Mouse (Mus musculus): ENCODE data around the gene Acer3. TPM values are rescaled to one million over a fixed set of nuclear protein-coding genes. Genes with fewer than 3 reads are reported as not detected.

Gene Acer3
- polyA plus RNA-seq (2012; rRNA removed) = 6.2 and 8.6 TPM in 2 replicates

- DNase-seq (ENCODE audit: low read depth in 1 of 2, low spot score in 2 of 2) = no peak
- Histone ChIP-seq H3K27ac (ENCODE audit: insufficient read depth, low read length) (no peak within 1 kb of the TSS), H3K36me3 (ENCODE audit: control insufficient read depth, insufficient read depth, low read length) (no peaks in the 10 kb centered on the region), H3K27me3 (ENCODE audit: control insufficient read depth, insufficient read depth, low read length) (no peaks in the 10 kb centered on the region), H3K4me3 (ENCODE audit: extremely low read depth, insufficient read depth, insufficient read length) (no peak within 1 kb of the TSS), H3K4me1 (ENCODE audit: control insufficient read depth, insufficient read depth, insufficient read length) (no peaks in the 10 kb centered on the region)
- 78% methylated on average over 2 of the region's 2 CpGs for WGBS
- TF ChIP-seq CTCF (IDR thresholded peaks at IDR 0.05; ENCODE audit: extremely low read depth, insufficient read depth, insufficient read length, insufficient replicate concordance) = no peak
- no peak for TF ChIP-seq POLR2A (IDR thresholded peaks at IDR 0.05; ENCODE audit: low read depth, low read length)
These were observed at the start of gene Acer3 for GRCm38 (mm10) chr7:98321083-98321482. Gene Acer3 (minus strand): TSS chr7:98321208.

- no peak overlapping the region for H3K4me3 ChIP-seq (ENCODE audit: extremely low read depth, insufficient read depth, insufficient read length)
- H3K27me3 ChIP-seq (ENCODE audit: control insufficient read depth, insufficient read depth, low read length) = no peaks in the 10 kb centered on the region
- no peak overlapping the region for H3K27ac ChIP-seq (ENCODE audit: insufficient read depth, low read length)
- H3K36me3 ChIP-seq (ENCODE audit: control insufficient read depth, insufficient read depth, low read length) = no peaks in the 10 kb centered on the region
- 85% methylated on average over 10 of the region's 10 CpGs for WGBS
- TF ChIP-seq CTCF (IDR thresholded peaks at IDR 0.05; ENCODE audit: extremely low read depth, insufficient read depth, insufficient read length, insufficient replicate concordance) (no peak), POLR2A (IDR thresholded peaks at IDR 0.05; ENCODE audit: low read depth, low read length) (no peak)
- no peak for DNase-seq (ENCODE audit: low read depth in 1 of 2, low spot score in 2 of 2)
- no peaks in the 10 kb centered on the region for H3K4me1 ChIP-seq (ENCODE audit: control insufficient read depth, insufficient read depth, insufficient read length)
These were observed 48.9 kb upstream of the Acer3 start for GRCm38 (mm10) chr7:98369762-98370369.

- TF ChIP-seq CTCF (IDR thresholded peaks at IDR 0.05; ENCODE audit: extremely low read depth, insufficient read depth, insufficient read length, insufficient replicate concordance) = no peak
- no peak for TF ChIP-seq POLR2A (IDR thresholded peaks at IDR 0.05; ENCODE audit: low read depth, low read length)
- H3K4me3 ChIP-seq (ENCODE audit: extremely low read depth, insufficient read depth, insufficient read length) = 0 out of 2 replicates have a peak overlapping the region, but pooled peaks have one; percentile 33
- no peak for DNase-seq (ENCODE audit: low read depth in 1 of 2, low spot score in 2 of 2)
- H3K36me3 ChIP-seq (ENCODE audit: control insufficient read depth, insufficient read depth, low read length) = no peaks in the 10 kb centered on the region
- H3K27me3 ChIP-seq (ENCODE audit: control insufficient read depth, insufficient read depth, low read length) = peaks cover 8% of the 10 kb centered on the region
- H3K4me1 ChIP-seq (ENCODE audit: control insufficient read depth, insufficient read depth, insufficient read length) = no peaks in the 10 kb centered on the region; the same call in 1 of the 2 replicates
- WGBS = 26% methylated on average over 2 of the region's 2 CpGs
- H3K27ac ChIP-seq (ENCODE audit: insufficient read depth, low read length) = no peak overlapping the region; the same call in 1 of the 2 replicates
These were observed 40.7 kb upstream of the Acer3 start for GRCm38 (mm10) chr7:98361662-98362061.

GRCm38 (mm10) chr7:98361063-98361652 lies 40.1 kb upstream of the Acer3 start, which contains the start of gene Tsku:
Gene Tsku (minus strand): TSS chr7:98361328.
- TF ChIP-seq CTCF (IDR thresholded peaks at IDR 0.05; ENCODE audit: extremely low read depth, insufficient read depth, insufficient read length, insufficient replicate concordance) = no peak
- TF ChIP-seq POLR2A (IDR thresholded peaks at IDR 0.05; ENCODE audit: low read depth, low read length) = no peak
- H3K27me3 ChIP-seq (ENCODE audit: control insufficient read depth, insufficient read depth, low read length) = peaks cover 8% of the 10 kb centered on the region
- no peaks in the 10 kb centered on the region; the same call in 1 of the 2 replicates for H3K4me1 ChIP-seq (ENCODE audit: control insufficient read depth, insufficient read depth, insufficient read length)
- WGBS = 2% methylated on average over 52 of the region's 52 CpGs
- peak within 1 kb of the TSS; percentile 53 for H3K4me3 ChIP-seq (ENCODE audit: extremely low read depth, insufficient read depth, insufficient read length)
- peak within 1 kb of the TSS; percentile 59; the same call in 1 of the 2 replicates for H3K27ac ChIP-seq (ENCODE audit: insufficient read depth, low read length)
- H3K36me3 ChIP-seq (ENCODE audit: control insufficient read depth, insufficient read depth, low read length) = no peaks in the 10 kb centered on the region
- DNase-seq (ENCODE audit: low read depth in 1 of 2, low spot score in 2 of 2) = peak in 1 of 2 experiments; percentile 18

GRCm38 (mm10) chr7:98360621-98360990 lies 39.6 kb upstream of the Acer3 start:
- WGBS = 3% methylated on average over 20 of the region's 20 CpGs
- Histone ChIP-seq H3K36me3 (ENCODE audit: control insufficient read depth, insufficient read depth, low read length) (no peaks in the 10 kb centered on the region), H3K27me3 (ENCODE audit: control insufficient read depth, insufficient read depth, low read length) (peaks cover 8% of the 10 kb centered on the region), H3K4me3 (ENCODE audit: extremely low read depth, insufficient read depth, insufficient read length) (peak overlapping the region; percentile 53), H3K27ac (ENCODE audit: insufficient read depth, low read length) (peak overlapping the region; percentile 59; the same call in 1 of the 2 replicates), H3K4me1 (ENCODE audit: control insufficient read depth, insufficient read depth, insufficient read length) (no peaks in the 10 kb centered on the region; the same call in 1 of the 2 replicates)
- no peak for DNase-seq (ENCODE audit: low read depth in 1 of 2, low spot score in 2 of 2)
- TF ChIP-seq POLR2A (IDR thresholded peaks at IDR 0.05; ENCODE audit: low read depth, low read length) (no peak), CTCF (IDR thresholded peaks at IDR 0.05; ENCODE audit: extremely low read depth, insufficient read depth, insufficient read length, insufficient replicate concordance) (no peak)

GRCm38 (mm10) chr7:98359951-98360620 lies 39.1 kb upstream of the Acer3 start:
- Histone ChIP-seq H3K36me3 (ENCODE audit: control insufficient read depth, insufficient read depth, low read length) (no peaks in the 10 kb centered on the region), H3K27me3 (ENCODE audit: control insufficient read depth, insufficient read depth, low read length) (peaks cover 8% of the 10 kb centered on the region), H3K4me1 (ENCODE audit: control insufficient read depth, insufficient read depth, insufficient read length) (no peaks in the 10 kb centered on the region; the same call in 1 of the 2 replicates), H3K27ac (ENCODE audit: insufficient read depth, low read length) (peak overlapping the region; percentile 1; the same call in 1 of the 2 replicates), H3K4me3 (ENCODE audit: extremely low read depth, insufficient read depth, insufficient read length) (peak overlapping the region; percentile 53; the same call in 1 of the 2 replicates)
- no peak for TF ChIP-seq POLR2A (IDR thresholded peaks at IDR 0.05; ENCODE audit: low read depth, low read length)
- 12% methylated on average over 33 of the region's 33 CpGs for WGBS
- DNase-seq (ENCODE audit: low read depth in 1 of 2, low spot score in 2 of 2) = no peak

Data from spleen, adult 2 months (tissue).